Mouse (Mus musculus) CH12.LX (cell line): ENCODE results near the gene Galnt16. TPM values are rescaled to one million over a fixed set of nuclear protein-coding genes. Genes with fewer than 3 reads are reported as not detected.

Experiments
- DNase-seq: peaks from one replicate; pipeline ENCODE4 v3.0.0-alpha.2; 2013; ENCODE audit errors: extremely low read depth
- H3K27ac ChIP-seq: 2 replicates; pipeline ENCODE4 v1.5.1; 2012; ENCODE audit warnings: low read depth, mild to moderate bottlenecking, control low read depth, moderate library complexity; ENCODE audit not compliant: insufficient read depth
- H3K27me3 ChIP-seq: replicated peaks from 2 replicates; pipeline ENCODE3; 2012; ENCODE audit warnings: inconsistent platforms
- H3K36me3 ChIP-seq, 2 experiments: replicated peaks in 1 of 2; 2 replicates each; pipeline versions ENCODE3 to v1.6.1; 2012; ENCODE audit warnings: inconsistent platforms in 1 of 2, low read length in 1 of 2, mild to moderate bottlenecking in 1 of 2, mixed read lengths in 1 of 2, moderate library complexity in 1 of 2; ENCODE audit not compliant: control insufficient read depth in 1 of 2, insufficient read depth in 1 of 2
- H3K4me1 ChIP-seq, 2 experiments: 2 replicates each; pipeline ENCODE4 v1.6.1; 2012; ENCODE audit warnings: inconsistent platforms in 1 of 2, moderate library complexity in 1 of 2; ENCODE audit not compliant: insufficient read depth in 2 of 2, control insufficient read depth in 1 of 2
- H3K4me2 ChIP-seq: 2 replicates; pipeline ENCODE4 v1.6.1; 2012; ENCODE audit warnings: low read depth, mild to moderate bottlenecking, control low read depth; ENCODE audit not compliant: poor library complexity, insufficient read depth, severe bottlenecking
- H3K4me3 ChIP-seq, 3 experiments: fragments of 150-350 bp in 1 of 3; sonication (generic) in 1 of 3; replicated peaks in 1 of 3; 2 replicates each; pipeline versions ENCODE3 to v1.5.1; 2011 to 2012; ENCODE audit warnings: low read depth in 2 of 3, low read length in 2 of 3, mild to moderate bottlenecking in 2 of 3, moderate library complexity in 2 of 3, control low read depth in 1 of 3, improper control_type of control experiment in 1 of 3, inconsistent platforms in 1 of 3, mixed read lengths in 1 of 3; ENCODE audit not compliant: poor library complexity in 1 of 3
- H3K79me2 ChIP-seq: replicated peaks from 2 replicates; pipeline ENCODE4 v1.6.1; 2012; ENCODE audit warnings: mild to moderate bottlenecking, moderate library complexity; ENCODE audit not compliant: control insufficient read depth, poor library complexity, insufficient read depth, severe bottlenecking; ENCODE audit errors: extremely low read depth
- H3K9ac ChIP-seq: 2 replicates; pipeline ENCODE4 v1.6.1; 2012; ENCODE audit warnings: low read depth, mild to moderate bottlenecking, control low read depth, moderate library complexity; ENCODE audit not compliant: insufficient read depth
- H3K9me3 ChIP-seq: replicated peaks from 2 replicates; pipeline ENCODE3; 2012; ENCODE audit warnings: low read length, inconsistent platforms, mixed read lengths
- BHLHE40 ChIP-seq: IDR thresholded peaks from 2 replicates; pipeline ENCODE4 v1.6.1; 2011; ENCODE audit warnings: mild to moderate bottlenecking, low read depth, low read length, improper control_type of control experiment
- CHD1 ChIP-seq: IDR thresholded peaks from 2 replicates; pipeline ENCODE4 v1.6.1; 2012; ENCODE audit warnings: low read depth, low read length, improper control_type of control experiment, inconsistent platforms
- CHD2 ChIP-seq: IDR thresholded peaks from 2 replicates; pipeline ENCODE4 v1.6.1; 2011; ENCODE audit warnings: low read length, improper control_type of control experiment
- CTCF ChIP-seq, 2 experiments: IDR thresholded peaks in 1 of 2; conservative IDR thresholded peaks in 1 of 2; 2 replicates each; pipeline ENCODE4 v1.5.1; 2011 to 2012; ENCODE audit warnings: low read depth in 2 of 2, low read length in 2 of 2, improper control_type of control experiment in 1 of 2, inconsistent platforms in 1 of 2, mild to moderate bottlenecking in 1 of 2, moderate library complexity in 1 of 2
- ELF1 ChIP-seq: IDR thresholded peaks from 2 replicates; pipeline ENCODE4 v1.6.1; 2014; ENCODE audit warnings: low read depth, mild to moderate bottlenecking, inconsistent platforms, low read length, improper control_type of control experiment
- ETS1 ChIP-seq: conservative IDR thresholded peaks from 2 replicates; pipeline ENCODE4 v1.6.1; 2012; ENCODE audit warnings: low read depth, mild to moderate bottlenecking, inconsistent platforms, low read length, improper control_type of control experiment, moderate library complexity
- IRF4 ChIP-seq: IDR thresholded peaks from 2 replicates; pipeline ENCODE4 v1.6.1; 2014; ENCODE audit warnings: low read depth, mild to moderate bottlenecking, inconsistent platforms, low read length, improper control_type of control experiment
- JUN ChIP-seq: IDR thresholded peaks from 2 replicates; pipeline ENCODE4 v1.6.1; 2011; ENCODE audit warnings: low read depth, mild to moderate bottlenecking, low read length, improper control_type of control experiment, moderate library complexity; ENCODE audit not compliant: insufficient read depth
- JUND ChIP-seq: conservative IDR thresholded peaks from 2 replicates; pipeline ENCODE4 v1.6.1; 2011; ENCODE audit warnings: low read depth, low read length, improper control_type of control experiment
- KAT2A ChIP-seq: IDR thresholded peaks from 2 replicates; pipeline ENCODE4 v1.6.1; 2012; ENCODE audit warnings: low read length, improper control_type of control experiment, inconsistent platforms; ENCODE audit not compliant: insufficient replicate concordance
- MAFK ChIP-seq: IDR thresholded peaks from 2 replicates; pipeline ENCODE4 v1.6.1; 2011; ENCODE audit warnings: low read length, improper control_type of control experiment; ENCODE audit not compliant: insufficient replicate concordance
- MAX ChIP-seq: IDR thresholded peaks from 2 replicates; pipeline ENCODE4 v1.6.1; 2011; ENCODE audit warnings: low read length, improper control_type of control experiment
- MEF2A ChIP-seq: IDR thresholded peaks from 2 replicates; pipeline ENCODE4 v1.6.1; 2014; ENCODE audit warnings: low read depth, mild to moderate bottlenecking, inconsistent platforms, low read length, improper control_type of control experiment, borderline replicate concordance
- PAX5 ChIP-seq: IDR thresholded peaks from 2 replicates; pipeline ENCODE4 v1.6.1; 2012; ENCODE audit warnings: low read length, inconsistent platforms, mixed read lengths
- POLR2A ChIP-seq: IDR thresholded peaks from 2 replicates; pipeline ENCODE4 v1.6.1; 2011; ENCODE audit warnings: low read depth, mild to moderate bottlenecking, improper control_type of control experiment, low read length
- RAD21 ChIP-seq: IDR thresholded peaks from 2 replicates; pipeline ENCODE4 v1.6.1; 2011; ENCODE audit warnings: low read depth, mild to moderate bottlenecking, low read length, improper control_type of control experiment, moderate library complexity
- RCOR1 ChIP-seq: conservative IDR thresholded peaks from 2 replicates; pipeline ENCODE4 v1.6.1; 2012; ENCODE audit warnings: low read depth, mild to moderate bottlenecking, inconsistent platforms, low read length, improper control_type of control experiment
- SMC3 ChIP-seq: IDR thresholded peaks from 2 replicates; pipeline ENCODE4 v1.6.1; 2011; ENCODE audit warnings: low read depth, low read length, improper control_type of control experiment
- TCF12 ChIP-seq: IDR thresholded peaks from 2 replicates; pipeline ENCODE4 v1.6.1; 2014; ENCODE audit warnings: low read depth, mild to moderate bottlenecking, inconsistent platforms, low read length, improper control_type of control experiment
- UBTF ChIP-seq: IDR thresholded peaks from 2 replicates; pipeline ENCODE4 v1.6.1; 2012; ENCODE audit warnings: low read depth, mild to moderate bottlenecking, inconsistent platforms, low read length, improper control_type of control experiment, moderate library complexity
- USF1 ChIP-seq: IDR thresholded peaks from 2 replicates; pipeline ENCODE4 v1.6.1; 2014; ENCODE audit warnings: low read depth, mild to moderate bottlenecking, inconsistent platforms, low read length, improper control_type of control experiment
- USF2 ChIP-seq: conservative IDR thresholded peaks from 2 replicates; pipeline ENCODE4 v1.6.1; 2011; ENCODE audit warnings: low read depth, low read length, improper control_type of control experiment
- ZC3H11A ChIP-seq: IDR thresholded peaks from 2 replicates; pipeline ENCODE4 v1.6.1; 2012; ENCODE audit warnings: low read depth, mild to moderate bottlenecking, inconsistent platforms, low read length, improper control_type of control experiment
- ZKSCAN1 ChIP-seq: IDR thresholded peaks from 2 replicates; pipeline ENCODE4 v1.6.1; 2012; ENCODE audit warnings: low read depth, inconsistent platforms, low read length, improper control_type of control experiment, borderline replicate concordance
- dilution Hi-C: fragments of 300-500 bp; cut with MboI; formaldehyde crosslinking; loops from 2 replicates; pipeline ENCODE4 v1.14.3; 2020; ENCODE audit warnings: low sequenced_read_pairs; ENCODE audit not compliant: extremely low pct_unique_long_range_greater_than_20kb, extremely low pct_ligation_motif_present
- in situ Hi-C: fragments of 300-500 bp; cut with MboI; formaldehyde crosslinking; loops from 3 replicates; pipeline ENCODE4 v1.14.3; 2019; ENCODE audit warnings: low sequenced_read_pairs, low pct_ligation_motif_present, low pct_unique_long_range_greater_than_20kb, mixed read lengths
- polyA plus RNA-seq: library from polyadenylated mRNA; unstranded; fragments of >175 nt; gene quantifications from 2 replicates; pipeline ENCODE4 v1.2.1, GENCODE M21; 2012; ENCODE audit warnings: low read depth; ENCODE audit not compliant: insufficient read length
- total RNA-seq, 2 experiments: library from RNA; depleted of rRNA; stranded (reverse); fragments of 300-350 nt in 1 of 2; fragments of >200 nt in 1 of 2; gene quantifications; 2 replicates each; pipeline ENCODE4 v1.2.3; 2012 to 2014

Galnt16 gene
- total and polyA plus RNA-seq, 3 experiments, result not detected

DNA sequence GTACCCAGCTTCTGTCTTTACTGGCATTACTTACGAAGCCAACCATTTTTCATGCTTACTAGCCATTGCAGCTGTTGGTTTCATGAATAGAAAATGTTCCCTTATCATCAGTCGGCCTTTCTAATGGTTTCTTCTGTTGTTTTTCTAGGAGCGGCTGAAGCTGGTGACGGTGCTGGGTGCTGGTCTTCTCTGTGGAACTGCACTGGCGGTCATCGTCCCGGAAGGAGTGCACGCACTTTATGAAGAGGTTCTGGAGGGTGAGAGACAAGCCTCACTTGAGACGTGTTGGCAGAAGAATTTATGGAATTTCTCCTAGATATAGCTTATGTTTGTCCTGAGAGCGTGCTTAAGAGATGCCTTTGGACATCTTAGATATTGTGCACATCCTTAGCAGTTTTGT lies 144.2 kb downstream of the Galnt16 start:
- dilution Hi-C loops (no loop called here), in situ Hi-C loops (no loop called here)
- H3K4me3 ChIP-seq, result no peak overlapping the region
- H3K9ac ChIP-seq, result no peak overlapping the region
- TF ChIP-seq PAX5 (no peak), JUN (no peak), KAT2A (no peak), BHLHE40 (no peak), RCOR1 (no peak), MEF2A (no peak), POLR2A (no peak), RAD21 (no peak), MAFK (no peak), ELF1 (no peak)
- peaks cover 30 to 61% of the 10 kb centered on the region in 2 experiments for H3K36me3 ChIP-seq
- no peak for DNase-seq
- H3K79me2 ChIP-seq, result peaks cover 6% of the 10 kb centered on the region
- H3K4me1 ChIP-seq, result peaks cover 0 to 9% of the 10 kb centered on the region in 2 experiments; a peak in 1 of 4 replicates
- H3K9me3 ChIP-seq, result no peaks in the 10 kb centered on the region
- H3K27ac ChIP-seq, result no peak overlapping the region
- no peaks in the 10 kb centered on the region for H3K27me3 ChIP-seq
- H3K4me2 ChIP-seq, result no peak overlapping the region

DNA sequence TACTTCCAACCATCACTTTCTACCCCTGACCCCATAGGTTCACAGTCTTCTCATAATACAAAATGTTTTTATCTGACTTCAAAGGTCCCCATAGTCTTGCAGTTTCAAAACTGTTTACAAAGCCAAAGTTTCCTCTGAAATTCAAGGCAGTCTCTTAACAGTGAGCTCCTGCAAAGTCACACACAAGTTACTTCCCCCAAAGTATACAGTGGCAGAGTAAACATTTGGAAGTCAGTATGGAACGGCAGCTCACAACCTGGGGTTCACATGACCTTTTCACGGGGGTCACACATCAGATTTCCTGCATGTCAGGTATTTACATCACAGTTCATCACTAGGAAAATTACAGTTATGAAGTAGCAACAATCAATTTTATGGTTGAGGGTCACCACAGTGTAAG lies 145.9 kb downstream of the Galnt16 start:
- H3K4me3 ChIP-seq, result no peak overlapping the region
- H3K4me2 ChIP-seq, result no peak overlapping the region
- H3K36me3 ChIP-seq, result peaks cover 35 to 69% of the 10 kb centered on the region in 2 experiments
- H3K4me1 ChIP-seq, result peaks cover 0 to 9% of the 10 kb centered on the region in 2 experiments; a peak in 1 of 4 replicates
- no peaks in the 10 kb centered on the region for H3K9me3 ChIP-seq
- DNase-seq, result no peak
- no peak for TF ChIP-seq IRF4
- TF ChIP-seq MAX, result no peak
- no peak for TF ChIP-seq USF2
- no peak for TF ChIP-seq CHD2
- no peak for TF ChIP-seq CTCF (conservative IDR thresholded peaks at IDR 0.05 in 1 of 2, IDR thresholded peaks at IDR 0.05 in 1 of 2; ENCODE audit: low read depth in 2 of 2, low read length in 2 of 2)
- TF ChIP-seq ZC3H11A, result no peak
- TF ChIP-seq ELF1, result no peak
- no peak for TF ChIP-seq TCF12
- no peak for TF ChIP-seq UBTF
- TF ChIP-seq USF1, result no peak
- no peak for TF ChIP-seq JUND
- no peak for TF ChIP-seq MAFK
- no peak for TF ChIP-seq JUN
- TF ChIP-seq ETS1, result no peak
- no peak for TF ChIP-seq SMC3
- no peak for TF ChIP-seq PAX5
- no peak for TF ChIP-seq ZKSCAN1
- no peak for TF ChIP-seq BHLHE40
- no peak for TF ChIP-seq CHD1
- TF ChIP-seq POLR2A, result no peak
- H3K27ac ChIP-seq, result no peak overlapping the region
- no peaks in the 10 kb centered on the region for H3K27me3 ChIP-seq
- H3K9ac ChIP-seq, result no peak overlapping the region
- dilution Hi-C loops (no loop called here), in situ Hi-C loops (no loop called here)
- peaks cover 3% of the 10 kb centered on the region; the same call in 1 of the 2 replicates for H3K79me2 ChIP-seq
